ENCODE assay signal across 9 mouse cellular contexts in the genomic region with DNA sequence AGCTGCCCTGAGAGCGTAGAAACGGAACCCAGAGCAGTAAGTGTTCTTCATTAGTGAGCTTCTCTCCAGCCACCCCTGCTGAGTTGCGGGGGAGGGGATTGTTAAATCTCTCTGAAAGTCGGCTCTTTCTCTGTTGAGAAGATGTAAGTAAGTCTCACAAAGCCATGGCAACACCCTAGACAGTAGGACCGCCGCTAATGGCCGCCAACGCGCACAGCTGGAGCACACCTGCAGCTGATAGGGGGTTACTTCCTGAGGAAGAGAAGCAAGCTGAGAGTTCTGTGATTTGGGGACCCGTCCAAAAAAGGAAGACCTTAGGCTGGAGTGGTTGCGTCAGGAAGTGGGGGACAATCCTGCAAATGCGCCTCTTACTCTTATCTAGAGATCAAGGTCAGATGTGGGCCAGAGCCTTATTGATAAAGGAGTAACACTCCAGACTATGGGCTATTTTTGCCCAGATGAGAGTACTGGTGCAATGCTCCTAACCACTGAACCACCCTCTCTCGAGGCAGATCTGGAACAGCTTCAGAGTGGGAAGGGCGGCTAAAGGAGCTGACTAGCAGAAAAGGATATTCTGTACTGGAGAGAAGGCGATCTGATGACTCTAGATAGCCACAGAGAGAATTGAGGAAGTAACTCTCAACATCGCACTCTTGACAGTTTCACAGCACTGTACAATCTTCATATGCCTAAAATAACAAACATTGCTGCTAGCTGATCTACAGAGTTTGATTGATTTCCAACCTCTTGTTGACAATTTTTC. TPM values are rescaled to one million over a fixed set of nuclear protein-coding genes. Genes with fewer than 3 reads are reported as not detected.
DNase-seq lines count a peak whose midpoint lies in the region; ATAC-seq and TF ChIP-seq lines count a peak whose summit lies in the region.
"Had no signal": no experiment of that assay in that cellular context is flagged by ENCODE, and none has a peak within 500 bp of the region (broad histone marks: within the 10 kb centered on the region; RNA-seq: fewer than 3 reads in every experiment).

No protein-coding gene starts in this region.

- H3K4me2 ChIP-seq in limb, embryonic 14.5 days (replicated peaks; ENCODE audit: low read depth, low read length, severe bottlenecking): peak overlapping the region; percentile 98
- peak overlapping the region; percentile 89 for H3K4me2 ChIP-seq in neural tube, embryonic 12.5 days (replicated peaks)

- peaks cover 9% of the 10 kb centered on the region; the same call in 1 of the 2 replicates for H3K27me3 ChIP-seq in limb, embryonic 14.5 days (ENCODE audit: control insufficient read depth, insufficient read depth, low read length)
- peaks cover 10% of the 10 kb centered on the region for H3K27me3 ChIP-seq in neural tube, embryonic 12.5 days (replicated peaks)
- H3K27me3 ChIP-seq: Patski had no signal

- DNase-seq in heart, adult 18-20 months: peak; percentile 47
- no peak for DNase-seq in heart, postnatal 4 days
- DNase-seq in ZHBTc4 (ENCODE audit: low read depth, low spot score): peak; percentile 69
- no peak for DNase-seq in limb, embryonic 14.5 days (ENCODE audit: low spot score)
- DNase-seq in right cerebral cortex, adult 18-20 months: no peak
- DNase-seq in layer of hippocampus, postnatal 25 days (ENCODE audit: extremely low spot score in 1 of 2, low spot score in 1 of 2): no peak

- H3K27ac ChIP-seq in limb, embryonic 14.5 days (replicated peaks; ENCODE audit: low read depth, low read length): no peak overlapping the region
- H3K27ac ChIP-seq in neural tube, embryonic 12.5 days: no peak overlapping the region

- TF ChIP-seq POLR2A in limb, embryonic 14.5 days (IDR thresholded peaks at IDR 0.05; ENCODE audit: borderline replicate concordance, extremely low read depth, insufficient read depth, insufficient read length): no peak

- peak; percentile 55 for ATAC-seq in granulocyte monocyte progenitor cell, adult 5-6 weeks (replicated peaks; ENCODE audit: poor library complexity, severe bottlenecking)
- no peak for ATAC-seq in limb, embryonic 14.5 days (ENCODE audit: low FRiP score, low read depth)
- ATAC-seq in neural tube, embryonic 12.5 days (ENCODE audit: low FRiP score, low read depth): no peak

- no peak overlapping the region for H3K9ac ChIP-seq in limb, embryonic 14.5 days (ENCODE audit: low read depth, low read length, severe bottlenecking)
- H3K9ac ChIP-seq in neural tube, embryonic 12.5 days: no peak overlapping the region

- 0 out of 2 replicates have a peak overlapping the region, but pooled peaks have one; percentile 63 for H3K4me3 ChIP-seq in limb, embryonic 14.5 days (replicated peaks; ENCODE audit: low read length)
- peak overlapping the region; percentile 62 for H3K4me3 ChIP-seq in neural tube, embryonic 12.5 days

- no peaks in the 10 kb centered on the region for H3K9me3 ChIP-seq in limb, embryonic 14.5 days (ENCODE audit: control insufficient read depth, low read length)
- H3K9me3 ChIP-seq in neural tube, embryonic 12.5 days: no peaks in the 10 kb centered on the region

- H3K36me3 ChIP-seq in limb, embryonic 14.5 days (ENCODE audit: control insufficient read depth, insufficient read depth, low read length): no peaks in the 10 kb centered on the region
- no peaks in the 10 kb centered on the region for H3K36me3 ChIP-seq in neural tube, embryonic 12.5 days

- H3K4me1 ChIP-seq in limb, embryonic 14.5 days (ENCODE audit: control insufficient read depth, insufficient read depth, low read length): no peaks in the 10 kb centered on the region; the same call in 1 of the 2 replicates
- peaks cover 14% of the 10 kb centered on the region; the same call in 1 of the 2 replicates for H3K4me1 ChIP-seq in neural tube, embryonic 12.5 days

- 22% methylated on average over 16 of the region's 16 CpGs for WGBS in limb, embryonic 14.5 days
- 25% methylated on average over 16 of the region's 16 CpGs for WGBS in neural tube, embryonic 12.5 days

RNA-seq across cellular contexts. Expression of a gene that starts 1.0 kb away (rescaled TPM):
- 10 to 100 TPM in 1 of 2 experiments, 1 to 10 TPM in 1; 8.2 to 10.9 TPM for total RNA-seq in heart, adult 18-20 months (2021)
- 1 to 10 TPM; 3.1 to 3.7 TPM for total RNA-seq in heart, postnatal 4 days (2021)
- total RNA-seq in granulocyte monocyte progenitor cell, adult 5-6 weeks (2014; fragmentation: Nextera tagmentation): 0.38 and 2.4 TPM in 2 replicates
- 0.82 and 1.2 TPM in 2 replicates for total RNA-seq in granulocyte monocyte progenitor cell, adult 5-6 weeks (2017)
- polyA plus RNA-seq in limb, embryonic 14.5 days (2012; rRNA removed): 3.4 TPM in 2 replicates
- polyA plus RNA-seq in limb, embryonic 14.5 days (2014; fragmentation: Nextera tagmentation; extraction: Ambion mirVana): 2.9 and 3.0 TPM in 2 replicates
- 4.0 and 4.3 TPM in 2 replicates for polyA plus RNA-seq in neural tube, embryonic 12.5 days (2016; fragmentation: Nextera tagmentation; extraction: Ambion mirVana)
- 1 to 10 TPM; 5.8 to 7.0 TPM for total RNA-seq in layer of hippocampus, postnatal 25 days (2021)

RNA-seq across cellular contexts. Expression of a gene that starts 35.4 kb away (rescaled TPM):
- 100 to 1,000 TPM; 171 to 202 TPM for total RNA-seq in heart, adult 18-20 months (2021)
- total RNA-seq in heart, postnatal 4 days (2021): 100 to 1,000 TPM; 129 to 148 TPM
- total RNA-seq in granulocyte monocyte progenitor cell, adult 5-6 weeks (2014; fragmentation: Nextera tagmentation): 189 and 198 TPM in 2 replicates
- 144 and 173 TPM in 2 replicates for total RNA-seq in granulocyte monocyte progenitor cell, adult 5-6 weeks (2017)
- 189 and 270 TPM in 2 replicates for polyA plus RNA-seq in limb, embryonic 14.5 days (2012; rRNA removed)
- polyA plus RNA-seq in limb, embryonic 14.5 days (2014; fragmentation: Nextera tagmentation; extraction: Ambion mirVana): 463 and 484 TPM in 2 replicates
- polyA plus RNA-seq in neural tube, embryonic 12.5 days (2016; fragmentation: Nextera tagmentation; extraction: Ambion mirVana): 521 and 533 TPM in 2 replicates
- 100 to 1,000 TPM; 133 to 160 TPM for total RNA-seq in layer of hippocampus, postnatal 25 days (2021)

Comparison
In these comparisons a context has a peak if more than half of its experiments do, and no peak if none do; other contexts are left out.
1. DNase-seq: peak in heart, adult 18-20 months (2 of 2) and ZHBTc4 (single experiment); none in heart, postnatal 4 days (single experiment), limb, embryonic 14.5 days (single experiment), right cerebral cortex, adult 18-20 months (single experiment) and layer of hippocampus, postnatal 25 days (0 of 2).